In the genomic region with DNA sequence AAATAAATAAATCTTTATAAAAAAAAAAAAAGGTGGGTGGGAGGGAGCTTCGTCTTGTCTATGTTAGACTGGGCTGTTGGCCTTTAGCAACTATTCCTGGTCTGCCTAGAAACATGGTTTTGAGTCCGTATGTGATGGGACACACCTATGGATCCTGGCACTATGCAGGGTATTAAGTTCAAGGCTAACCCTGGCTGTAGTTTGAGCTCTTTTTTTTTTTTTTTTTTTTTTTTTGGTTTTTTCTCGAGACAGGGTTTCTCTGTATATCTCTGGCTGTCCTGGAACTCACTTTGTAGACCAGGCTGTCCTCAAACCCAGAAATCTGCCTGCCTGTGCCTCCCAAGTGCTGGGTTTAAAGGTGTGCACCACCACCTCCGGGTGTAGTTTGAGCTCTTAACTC, we compare ENCODE assay signal across 24 mouse cellular contexts. TPM values are rescaled to one million over a fixed set of nuclear protein-coding genes. Genes with fewer than 3 reads are reported as not detected.
DNase-seq lines count a peak whose midpoint lies in the region; ATAC-seq and TF ChIP-seq lines count a peak whose summit lies in the region.
"Had no signal": no experiment of that assay in that cellular context is flagged by ENCODE, and none has a peak within 500 bp of the region (broad histone marks: within the 10 kb centered on the region; RNA-seq: fewer than 3 reads in every experiment).

No protein-coding gene starts in this region.

- no peaks in the 10 kb centered on the region for H3K4me1 ChIP-seq in heart, embryonic 16.5 days (ENCODE audit: control insufficient read depth, insufficient read depth, low read length)
- H3K4me1 ChIP-seq in heart, embryonic 10.5 days = peaks cover 4% of the 10 kb centered on the region; the same call in 1 of the 2 replicates
- 0 out of 2 replicates have a peak, but pooled peaks cover 2% of the 10 kb centered on the region for H3K4me1 ChIP-seq in lung, embryonic 14.5 days (ENCODE audit: insufficient read depth)
- H3K4me1 ChIP-seq in brown adipose tissue, adult 24 weeks (ENCODE audit: control insufficient read depth, insufficient read depth, insufficient read length, low read length) = no peaks in the 10 kb centered on the region; the same call in 1 of the 2 replicates
- peaks cover under 1% of the 10 kb centered on the region for H3K4me1 ChIP-seq in stomach, embryonic 15.5 days
- H3K4me1 ChIP-seq in midbrain, embryonic 16.5 days (ENCODE audit: control insufficient read depth, insufficient read depth, low read length) = no peaks in the 10 kb centered on the region
- H3K4me1 ChIP-seq: liver, embryonic 13.5 days; neural tube, embryonic 15.5 days had no signal

- H3K27me3 ChIP-seq in heart, embryonic 16.5 days (ENCODE audit: control insufficient read depth, insufficient read depth, low read length) = no peaks in the 10 kb centered on the region
- no peaks in the 10 kb centered on the region for H3K27me3 ChIP-seq in heart, embryonic 10.5 days (ENCODE audit: insufficient read depth, poor library complexity, severe bottlenecking)
- H3K27me3 ChIP-seq in lung, embryonic 14.5 days (ENCODE audit: insufficient read depth, low read length) = no peaks in the 10 kb centered on the region
- H3K27me3 ChIP-seq in stomach, embryonic 15.5 days (replicated peaks) = no peaks in the 10 kb centered on the region
- H3K27me3 ChIP-seq in midbrain, embryonic 16.5 days (ENCODE audit: control insufficient read depth, insufficient read depth, low read depth, low read length) = no peaks in the 10 kb centered on the region
- H3K27me3 ChIP-seq: embryonic facial prominence, embryonic 12.5 days; limb, embryonic 13.5 days; liver, embryonic 13.5 days; neural tube, embryonic 15.5 days had no signal

- no peak overlapping the region for H3K4me2 ChIP-seq in heart, embryonic 16.5 days (ENCODE audit: low read depth, low read length)
- no peak overlapping the region for H3K4me2 ChIP-seq in lung, embryonic 14.5 days
- no peak overlapping the region for H3K4me2 ChIP-seq in stomach, embryonic 15.5 days
- no peak overlapping the region for H3K4me2 ChIP-seq in midbrain, embryonic 16.5 days (ENCODE audit: low read length)
- H3K4me2 ChIP-seq: embryonic facial prominence, embryonic 12.5 days; limb, embryonic 13.5 days; liver, embryonic 13.5 days; midbrain, embryonic 11.5 days; neural tube, embryonic 15.5 days had no signal

- no peak for DNase-seq in heart, embryonic 10.5 days (ENCODE audit: low spot score)
- DNase-seq in lung, embryonic 14.5 days = no peak
- DNase-seq in lung, postnatal 14 days = no peak
- DNase-seq in cerebellum, postnatal 36 days = no peak
- DNase-seq: cerebellum, adult 11-12 months; cerebellum, postnatal 10 days; forebrain, postnatal 0 days; gastrocnemius, postnatal 25 days; heart, adult 2 months; kidney, adult 2 months; kidney, postnatal 14 days; liver, embryonic 13.5 days; right cerebral cortex, adult 18-20 months; right cerebral cortex, postnatal 4 days had no signal

- WGBS in heart, embryonic 16.5 days = 82% methylated on average over 4 of the region's 4 CpGs
- 87% methylated on average over 4 of the region's 4 CpGs for WGBS in heart, embryonic 10.5 days
- WGBS in lung, embryonic 14.5 days = 79% methylated on average over 4 of the region's 4 CpGs
- 84% methylated on average over 4 of the region's 4 CpGs for WGBS in stomach, embryonic 15.5 days
- WGBS in midbrain, embryonic 16.5 days = 92% methylated on average over 4 of the region's 4 CpGs

- no peak for ATAC-seq in heart, embryonic 16.5 days (replicated peaks; ENCODE audit: extremely low read depth, insufficient read depth, low FRiP score)
- ATAC-seq in lung, embryonic 14.5 days (ENCODE audit: insufficient read depth) = no peak
- ATAC-seq in stomach, embryonic 15.5 days (ENCODE audit: insufficient read depth, low FRiP score, low read depth) = no peak
- no peak for ATAC-seq in midbrain, embryonic 16.5 days
- ATAC-seq: activated CD4-positive, CD25-positive, alpha-beta regulatory T cell, adult 4 months; forebrain, postnatal 0 days; lung, postnatal 0 days had no signal

- H3K4me3 ChIP-seq in heart, embryonic 16.5 days (ENCODE audit: low read length) = no peak overlapping the region
- H3K4me3 ChIP-seq in heart, embryonic 10.5 days = no peak overlapping the region
- H3K4me3 ChIP-seq in lung, embryonic 14.5 days (ENCODE audit: low read depth, low read length) = no peak overlapping the region
- no peak overlapping the region for H3K4me3 ChIP-seq in brown adipose tissue, adult 24 weeks (ENCODE audit: insufficient read depth, low read depth, low read length)
- no peak overlapping the region for H3K4me3 ChIP-seq in stomach, embryonic 15.5 days (replicated peaks)
- no peak overlapping the region for H3K4me3 ChIP-seq in midbrain, embryonic 16.5 days (ENCODE audit: low read depth, low read length)
- H3K4me3 ChIP-seq: embryonic facial prominence, embryonic 12.5 days; heart, adult 2 months; limb, embryonic 13.5 days; liver, embryonic 13.5 days; neural tube, embryonic 15.5 days had no signal

- TF ChIP-seq CTCF in lung, embryonic 14.5 days (IDR thresholded peaks at IDR 0.05; ENCODE audit: low read depth) = no peak

- H3K27ac ChIP-seq in heart, embryonic 16.5 days (ENCODE audit: low read length) = peak overlapping the region; percentile 49
- H3K27ac ChIP-seq in heart, embryonic 10.5 days = no peak overlapping the region
- H3K27ac ChIP-seq in lung, embryonic 14.5 days (ENCODE audit: low read depth) = peak overlapping the region; percentile 54; the same call in 1 of the 2 replicates
- peak overlapping the region; percentile 4; the same call in 1 of the 2 replicates for H3K27ac ChIP-seq in brown adipose tissue, adult 24 weeks (replicated peaks; ENCODE audit: low read depth, low read length)
- H3K27ac ChIP-seq in stomach, embryonic 15.5 days = peak overlapping the region; percentile 72; the same call in 1 of the 2 replicates
- H3K27ac ChIP-seq in midbrain, embryonic 16.5 days (ENCODE audit: low read length) = no peak overlapping the region
- H3K27ac ChIP-seq: embryonic facial prominence, embryonic 12.5 days; limb, embryonic 13.5 days; liver, embryonic 13.5 days; neural tube, embryonic 15.5 days had no signal

- no peak overlapping the region for H3K9ac ChIP-seq in heart, embryonic 16.5 days (ENCODE audit: low read length)
- no peak overlapping the region for H3K9ac ChIP-seq in lung, embryonic 14.5 days
- no peak overlapping the region for H3K9ac ChIP-seq in stomach, embryonic 15.5 days
- H3K9ac ChIP-seq in midbrain, embryonic 16.5 days (ENCODE audit: low read depth, low read length) = no peak overlapping the region
- H3K9ac ChIP-seq: embryonic facial prominence, embryonic 12.5 days; forebrain, postnatal 0 days; limb, embryonic 13.5 days; liver, embryonic 13.5 days; neural tube, embryonic 15.5 days had no signal

- H3K36me3 ChIP-seq in heart, embryonic 16.5 days (ENCODE audit: control insufficient read depth, insufficient read depth) = peaks cover 32% of the 10 kb centered on the region
- H3K36me3 ChIP-seq in heart, embryonic 10.5 days = peaks cover 45% of the 10 kb centered on the region
- H3K36me3 ChIP-seq in lung, embryonic 14.5 days (ENCODE audit: insufficient read depth) = peaks cover 45% of the 10 kb centered on the region
- H3K36me3 ChIP-seq in stomach, embryonic 15.5 days = peaks cover 24% of the 10 kb centered on the region
- peaks cover 18% of the 10 kb centered on the region for H3K36me3 ChIP-seq in midbrain, embryonic 16.5 days (ENCODE audit: control insufficient read depth, insufficient read depth, low read length)

- H3K9me3 ChIP-seq in heart, embryonic 16.5 days (replicated peaks; ENCODE audit: control insufficient read depth, low read length) = no peaks in the 10 kb centered on the region
- H3K9me3 ChIP-seq in heart, embryonic 10.5 days = no peaks in the 10 kb centered on the region
- H3K9me3 ChIP-seq in lung, embryonic 14.5 days (ENCODE audit: low read depth, low read length) = no peaks in the 10 kb centered on the region
- H3K9me3 ChIP-seq in stomach, embryonic 15.5 days = no peaks in the 10 kb centered on the region
- H3K9me3 ChIP-seq in midbrain, embryonic 16.5 days (replicated peaks; ENCODE audit: control insufficient read depth, low read length, poor library complexity, severe bottlenecking) = no peaks in the 10 kb centered on the region
- H3K9me3 ChIP-seq: embryonic facial prominence, embryonic 12.5 days; limb, embryonic 13.5 days; liver, embryonic 13.5 days; neural tube, embryonic 15.5 days had no signal

RNA-seq across cellular contexts. Expression of gene Sntb2, which starts 11.5 kb away (rescaled TPM):
- 11.7 and 12.4 TPM in 2 replicates for polyA plus RNA-seq in heart, embryonic 16.5 days (2015; fragmentation: Nextera tagmentation; extraction: Ambion mirVana)
- polyA plus RNA-seq in heart, embryonic 10.5 days (2016; fragmentation: Nextera tagmentation; extraction: Ambion mirVana) = 8.7 and 9.8 TPM in 2 replicates
- polyA plus RNA-seq in lung, embryonic 14.5 days (2014; fragmentation: Nextera tagmentation; extraction: Ambion mirVana) = 21.1 and 22.1 TPM in 2 replicates
- polyA plus RNA-seq in brown adipose tissue, adult 24 weeks (2012; ENCODE audit: insufficient read depth, insufficient read length, missing spikeins) = 4.1 and 6.9 TPM in 2 replicates
- polyA plus RNA-seq in stomach, embryonic 15.5 days (2015; fragmentation: Nextera tagmentation; extraction: Ambion mirVana) = 15.8 and 17.6 TPM in 2 replicates
- polyA plus RNA-seq in midbrain, embryonic 16.5 days (2015; fragmentation: Nextera tagmentation; extraction: Ambion mirVana) = 4.3 and 4.6 TPM in 2 replicates

RNA-seq across cellular contexts. Expression of gene Utp4, which starts 30.6 kb away (rescaled TPM):
- 42.5 and 48.1 TPM in 2 replicates for polyA plus RNA-seq in heart, embryonic 16.5 days (2015; fragmentation: Nextera tagmentation; extraction: Ambion mirVana)
- polyA plus RNA-seq in heart, embryonic 10.5 days (2016; fragmentation: Nextera tagmentation; extraction: Ambion mirVana) = 61.5 and 79.9 TPM in 2 replicates
- polyA plus RNA-seq in lung, embryonic 14.5 days (2014; fragmentation: Nextera tagmentation; extraction: Ambion mirVana) = 79.2 and 80.4 TPM in 2 replicates
- 19.8 and 24.4 TPM in 2 replicates for polyA plus RNA-seq in brown adipose tissue, adult 24 weeks (2012; ENCODE audit: insufficient read depth, insufficient read length, missing spikeins)
- 62.6 and 65.7 TPM in 2 replicates for polyA plus RNA-seq in stomach, embryonic 15.5 days (2015; fragmentation: Nextera tagmentation; extraction: Ambion mirVana)
- polyA plus RNA-seq in midbrain, embryonic 16.5 days (2015; fragmentation: Nextera tagmentation; extraction: Ambion mirVana) = 42.3 and 46.2 TPM in 2 replicates

RNA-seq across cellular contexts. Expression of gene Has3, which starts 54.0 kb away (rescaled TPM):
- polyA plus RNA-seq in heart, embryonic 16.5 days (2015; fragmentation: Nextera tagmentation; extraction: Ambion mirVana) = 0.22 and 0.26 TPM in 2 replicates
- polyA plus RNA-seq in heart, embryonic 10.5 days (2016; fragmentation: Nextera tagmentation; extraction: Ambion mirVana) = 0.25 TPM in 1 of 2 replicates, not detected in the other
- 0.28 and 0.39 TPM in 2 replicates for polyA plus RNA-seq in lung, embryonic 14.5 days (2014; fragmentation: Nextera tagmentation; extraction: Ambion mirVana)
- polyA plus RNA-seq in brown adipose tissue, adult 24 weeks (2012; ENCODE audit: insufficient read depth, insufficient read length, missing spikeins) = not detected in 2 replicates
- 0.23 and 0.62 TPM in 2 replicates for polyA plus RNA-seq in stomach, embryonic 15.5 days (2015; fragmentation: Nextera tagmentation; extraction: Ambion mirVana)
- polyA plus RNA-seq in midbrain, embryonic 16.5 days (2015; fragmentation: Nextera tagmentation; extraction: Ambion mirVana) = 1.2 and 1.5 TPM in 2 replicates

Comparison
In these comparisons a context has a peak if more than half of its experiments do, and no peak if none do; other contexts are left out.
1. H3K27ac ChIP-seq: peak in heart, embryonic 16.5 days (single experiment), lung, embryonic 14.5 days (single experiment), brown adipose tissue, adult 24 weeks (single experiment) and stomach, embryonic 15.5 days (single experiment); none in heart, embryonic 10.5 days (single experiment) and midbrain, embryonic 16.5 days (single experiment).